Mouse (Mus musculus): ENCODE measurements around the gene Miga1.

- TF ChIP-seq POLR2A (IDR thresholded peaks at IDR 0.05; ENCODE audit: borderline replicate concordance, extremely low read depth, insufficient read depth, insufficient read length, poor library complexity, severe bottlenecking): no peak
- peak; percentile 88 for TF ChIP-seq CTCF (IDR thresholded peaks at IDR 0.05; ENCODE audit: borderline replicate concordance, extremely low read depth, insufficient read depth, insufficient read length)
Measured at GRCm38 (mm10) chr3:152315613-152316012, 24.6 kb downstream of the Miga1 start.

Data from brain, embryonic 14.5 days (tissue).